Mouse (Mus musculus) small intestine, adult 2 months (tissue): ENCODE measurements around the gene Srp9. TPM values are rescaled to one million over a fixed set of nuclear protein-coding genes. Genes with fewer than 3 reads are reported as not detected.

Experiments used
- H3K27ac ChIP-seq: fragments of 200-500 bp; 2 replicates; pipeline ENCODE4 v1.5.1; 2012; ENCODE audit warnings: low read depth, low read length, control low read depth, inconsistent platforms; ENCODE audit not compliant: insufficient read depth
- H3K27me3 ChIP-seq: fragments of 200-500 bp; 2 replicates; pipeline ENCODE4 v1.6.1; 2012; ENCODE audit warnings: mild to moderate bottlenecking, moderate library complexity, low read length, inconsistent platforms; ENCODE audit not compliant: control insufficient read depth, insufficient read depth
- H3K36me3 ChIP-seq: fragments of 200-500 bp; 2 replicates; pipeline ENCODE4 v1.6.1; 2012; ENCODE audit warnings: mild to moderate bottlenecking, low read length, control low read depth, inconsistent platforms; ENCODE audit not compliant: control insufficient read depth, insufficient read depth
- H3K4me1 ChIP-seq: fragments of 200-500 bp; 2 replicates; pipeline ENCODE4 v1.6.1; 2012; ENCODE audit warnings: low read length, inconsistent platforms, mixed read lengths; ENCODE audit not compliant: control insufficient read depth, insufficient read depth, insufficient read length
- H3K4me3 ChIP-seq: fragments of 200-500 bp; 2 replicates; pipeline ENCODE4 v1.5.1; 2012; ENCODE audit warnings: low read depth, mild to moderate bottlenecking, control low read depth, inconsistent platforms, low read length, moderate library complexity
- CTCF ChIP-seq: fragments of 200-500 bp; IDR thresholded peaks from 2 replicates; pipeline ENCODE4 v1.5.1; 2012; ENCODE audit warnings: low read depth, mild to moderate bottlenecking, control low read depth, inconsistent platforms, low read length, moderate library complexity, mixed read lengths; ENCODE audit not compliant: insufficient replicate concordance, insufficient read length; ENCODE audit errors: extremely low read depth
- POLR2A ChIP-seq: fragments of 200-500 bp; IDR thresholded peaks from 2 replicates; pipeline ENCODE4 v1.6.1; 2012; ENCODE audit warnings: low read depth, mild to moderate bottlenecking, control low read depth, inconsistent platforms, low read length, moderate library complexity
- WGBS: fragments of 180-500 bp; shearing (Covaris S2); methylation state at CpG from one replicate; pipeline ENCODE4 v1.1.7; 2018; 5-methylcytosine and 5-hydroxymethylcytosine counted together
- polyA plus RNA-seq: library from polyadenylated mRNA; depleted of rRNA; stranded (reverse); fragments of >200 nt; gene quantifications from 2 replicates; pipeline ENCODE4 v1.2.3, GENCODE M21; 2012

Srp9 gene
- polyA plus RNA-seq, 1 experiment, result 23.5 TPM

DNA sequence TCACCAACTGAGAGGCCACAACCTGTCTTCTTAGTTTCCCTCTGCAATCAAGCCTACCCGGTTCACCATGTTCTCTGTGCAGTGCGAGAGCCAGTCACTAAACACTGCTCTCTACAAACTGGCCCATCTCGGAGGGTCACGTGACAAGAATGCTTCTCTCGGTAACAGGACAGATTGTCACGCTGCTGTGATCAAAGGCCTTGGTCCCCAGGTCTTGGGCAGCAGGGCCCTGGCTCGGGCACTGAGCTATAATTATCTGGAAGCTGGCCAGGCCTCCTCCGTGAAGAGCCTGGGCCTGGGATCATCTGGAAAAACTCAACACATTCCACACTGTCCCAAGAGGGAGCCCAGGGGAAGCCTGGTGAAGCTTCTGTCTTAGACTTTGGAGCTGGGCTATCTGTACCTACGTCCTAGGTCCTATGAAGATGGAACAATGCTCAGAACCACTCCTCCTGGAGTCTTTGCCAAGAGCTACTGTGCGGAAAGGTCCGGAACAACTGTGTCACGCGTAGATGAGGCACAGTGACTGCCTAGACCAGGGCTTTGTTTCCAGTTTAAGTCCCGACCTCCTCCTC is 35.6 kb upstream of the Srp9 start:
- 0 out of 2 replicates have a peak overlapping the region, but pooled peaks have one; percentile 6 for H3K27ac ChIP-seq
- H3K4me3 ChIP-seq, result no peak overlapping the region
- 38% methylated on average over 14 of the region's 14 CpGs for WGBS
- TF ChIP-seq POLR2A, result no peak
- TF ChIP-seq CTCF, result no peak
- H3K27me3 ChIP-seq, result no peaks in the 10 kb centered on the region
- peaks cover 3% of the 10 kb centered on the region; the same call in 1 of the 2 replicates for H3K4me1 ChIP-seq
- H3K36me3 ChIP-seq, result no peaks in the 10 kb centered on the region

DNA sequence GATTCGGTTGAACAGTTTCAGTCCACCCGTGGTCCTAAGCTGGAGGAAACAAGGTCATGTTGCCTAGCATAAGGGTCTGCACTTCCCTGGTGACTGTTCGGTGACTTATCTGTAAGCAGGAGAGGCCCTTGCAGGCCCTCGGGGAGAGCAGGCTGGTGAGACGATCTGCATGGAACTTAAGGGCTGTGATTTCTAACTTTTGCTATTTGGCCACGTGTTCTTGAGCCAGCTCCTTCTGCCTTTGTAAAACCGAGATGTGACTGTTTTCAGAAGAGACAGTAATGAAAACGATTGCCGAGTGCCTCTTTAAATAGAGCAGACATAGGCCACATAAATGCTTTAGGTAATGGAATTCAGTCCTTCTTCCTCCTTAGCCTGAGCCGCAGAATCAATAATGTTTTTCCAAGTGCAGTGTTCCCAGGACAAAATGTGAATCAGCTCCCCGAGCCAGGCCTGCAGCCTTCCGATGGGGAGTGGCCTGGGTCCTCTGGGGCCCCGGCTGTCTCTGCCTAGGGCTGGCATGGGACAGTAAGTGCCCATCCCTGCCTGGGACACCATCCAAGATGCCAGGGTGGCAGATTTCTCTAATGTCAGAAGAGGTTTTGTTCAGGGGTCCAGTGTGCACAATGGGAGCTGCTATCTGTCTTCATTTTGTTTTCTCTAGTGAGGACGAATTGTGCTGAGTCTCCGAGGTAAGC is 34.8 kb upstream of the Srp9 start:
- 0 out of 2 replicates have a peak overlapping the region, but pooled peaks have one; percentile 6 for H3K27ac ChIP-seq
- no peaks in the 10 kb centered on the region for H3K27me3 ChIP-seq
- no peak overlapping the region for H3K4me3 ChIP-seq
- peaks cover 6% of the 10 kb centered on the region for H3K4me1 ChIP-seq
- no peak for TF ChIP-seq POLR2A
- no peak for TF ChIP-seq CTCF
- 52% methylated on average over 15 of the region's 15 CpGs for WGBS
- no peaks in the 10 kb centered on the region for H3K36me3 ChIP-seq

DNA sequence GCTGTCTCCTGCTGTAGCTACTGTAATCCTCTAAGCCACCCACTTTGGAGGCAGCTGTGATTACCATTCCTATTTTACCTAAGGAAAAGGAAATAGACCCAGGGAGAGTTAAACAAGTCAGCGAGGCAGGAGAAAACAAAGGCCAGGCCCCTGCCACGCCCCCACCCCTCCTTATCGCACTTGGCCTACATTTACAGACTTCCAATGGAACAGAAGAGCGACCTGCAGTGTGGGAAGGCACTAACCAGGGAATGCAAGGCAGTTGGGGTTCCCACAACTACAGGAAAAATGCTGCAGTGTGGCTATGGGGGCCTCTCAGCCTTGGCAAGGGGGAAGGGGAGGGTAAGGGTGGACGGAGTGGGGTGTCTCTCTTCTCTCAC is 34.2 kb upstream of the Srp9 start:
- 23% methylated on average over 5 of the region's 5 CpGs for WGBS
- H3K4me3 ChIP-seq, result no peak overlapping the region
- no peaks in the 10 kb centered on the region for H3K27me3 ChIP-seq
- no peaks in the 10 kb centered on the region for H3K36me3 ChIP-seq
- peaks cover 7% of the 10 kb centered on the region for H3K4me1 ChIP-seq
- H3K27ac ChIP-seq, result no peak overlapping the region
- TF ChIP-seq POLR2A, result no peak
- no peak for TF ChIP-seq CTCF

DNA sequence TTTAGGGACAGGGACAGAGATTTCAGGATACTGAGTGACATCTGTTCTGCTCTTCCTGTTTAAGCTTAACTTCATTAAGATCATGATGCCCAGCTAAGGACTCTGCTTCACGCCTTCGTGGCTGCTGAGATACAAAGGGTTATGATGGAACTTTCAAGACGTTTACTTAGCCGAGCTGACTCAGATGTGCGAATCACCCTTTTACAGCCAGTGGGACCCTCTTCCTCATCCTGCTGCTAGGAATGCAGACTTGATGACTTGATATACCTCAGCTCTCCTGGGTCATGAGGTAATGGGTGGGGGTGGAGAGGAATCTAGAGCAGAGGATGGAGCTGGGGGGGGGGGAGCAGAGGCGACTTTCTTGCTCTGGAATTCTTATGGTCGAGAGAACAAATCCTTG is 33.3 kb upstream of the Srp9 start:
- no peak overlapping the region for H3K27ac ChIP-seq
- no peak overlapping the region for H3K4me3 ChIP-seq
- 65% methylated on average over 7 of the region's 7 CpGs for WGBS
- TF ChIP-seq CTCF (no peak), POLR2A (no peak)
- peaks cover 7% of the 10 kb centered on the region for H3K4me1 ChIP-seq
- H3K36me3 ChIP-seq, result no peaks in the 10 kb centered on the region
- H3K27me3 ChIP-seq, result no peaks in the 10 kb centered on the region

DNA sequence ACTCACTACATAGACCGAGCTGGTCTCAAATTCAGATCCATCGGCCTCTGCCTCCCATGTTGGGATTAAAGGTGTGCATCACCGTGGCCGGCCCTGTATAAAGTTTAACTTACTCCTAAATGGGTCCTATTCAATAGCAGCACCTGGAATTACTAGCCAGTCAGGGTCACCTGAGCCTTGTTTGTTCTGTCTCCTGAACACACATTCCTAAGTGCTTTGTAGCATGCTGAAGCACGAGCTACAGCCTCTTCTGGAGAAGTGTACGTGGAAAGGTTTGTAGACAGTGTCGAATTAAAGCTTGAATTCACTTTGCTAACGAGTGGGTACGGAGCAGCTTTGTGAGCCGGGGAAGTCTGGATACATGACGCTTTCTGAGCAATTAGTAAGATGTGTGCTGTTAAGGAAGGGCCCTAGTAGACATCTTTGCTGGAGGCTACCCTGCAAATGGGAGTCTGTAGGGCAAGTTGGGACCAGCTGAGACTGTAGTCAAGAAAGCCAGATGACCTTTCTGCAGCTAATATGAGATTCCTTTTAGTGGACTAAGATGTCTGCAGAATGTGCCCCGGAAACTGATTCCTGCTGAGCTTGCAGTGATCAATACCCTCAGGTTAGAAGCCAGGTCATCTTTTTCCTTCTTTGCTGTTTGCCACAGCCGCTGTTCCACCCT is 32.7 kb upstream of the Srp9 start:
- H3K27ac ChIP-seq, result no peak overlapping the region
- H3K4me3 ChIP-seq, result no peak overlapping the region
- peaks cover 7% of the 10 kb centered on the region for H3K4me1 ChIP-seq
- WGBS, result 56% methylated on average over 13 of the region's 13 CpGs
- H3K36me3 ChIP-seq, result no peaks in the 10 kb centered on the region
- no peaks in the 10 kb centered on the region for H3K27me3 ChIP-seq
- TF ChIP-seq POLR2A, result no peak

DNA sequence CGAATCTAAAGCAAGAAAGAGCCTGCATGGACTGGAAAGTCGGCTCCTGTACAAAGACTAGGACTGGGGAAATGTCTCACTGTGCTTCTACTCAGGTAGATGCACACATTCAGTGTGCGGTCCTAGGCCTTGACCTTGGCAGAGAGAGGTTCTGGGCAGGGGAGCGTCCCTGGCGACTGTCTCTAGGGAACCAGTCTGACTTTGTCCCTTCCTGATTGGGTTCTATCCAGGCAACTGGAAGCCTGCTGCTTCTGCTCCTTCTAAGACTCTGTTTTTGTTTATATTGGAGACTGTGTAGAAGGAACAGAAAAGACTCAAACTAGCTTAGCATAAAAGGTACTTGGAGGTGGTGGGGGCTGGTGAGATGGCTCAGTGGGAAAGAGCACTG is 32.1 kb upstream of the Srp9 start:
- no peak overlapping the region for H3K4me3 ChIP-seq
- H3K27ac ChIP-seq, result no peak overlapping the region
- peaks cover 7% of the 10 kb centered on the region for H3K4me1 ChIP-seq
- no peaks in the 10 kb centered on the region for H3K27me3 ChIP-seq
- TF ChIP-seq CTCF (no peak), POLR2A (no peak)
- WGBS, result 65% methylated on average over 5 of the region's 5 CpGs
- H3K36me3 ChIP-seq, result no peaks in the 10 kb centered on the region

DNA sequence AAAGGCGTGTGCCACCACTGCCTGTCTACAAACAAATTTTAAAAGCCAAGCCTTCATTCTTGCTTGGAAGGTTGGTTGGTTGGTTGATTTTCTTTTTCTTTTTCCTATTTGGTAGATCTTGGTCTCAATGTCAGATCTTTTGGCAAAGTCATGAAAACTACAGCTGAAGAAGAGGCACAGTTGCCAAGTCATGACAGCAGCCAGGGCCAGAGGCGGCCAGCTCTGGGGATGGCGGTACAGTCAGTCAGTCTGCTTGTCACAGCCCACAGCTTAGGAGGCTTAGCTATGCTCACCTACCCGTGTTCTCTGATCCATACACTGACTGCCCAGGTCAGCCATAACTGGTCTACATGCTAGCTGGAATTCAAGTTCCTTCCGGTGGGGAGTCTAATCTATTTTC is 31.1 kb upstream of the Srp9 start:
- TF ChIP-seq POLR2A, result no peak
- no peak for TF ChIP-seq CTCF
- Histone ChIP-seq H3K4me1 (peaks cover 7% of the 10 kb centered on the region), H3K27ac (no peak overlapping the region), H3K36me3 (no peaks in the 10 kb centered on the region), H3K4me3 (no peak overlapping the region), H3K27me3 (no peaks in the 10 kb centered on the region)
- 91% methylated on average over 5 of the region's 5 CpGs for WGBS
